Mouse (Mus musculus) midbrain, embryonic 14.5 days (tissue): Measurements from ENCODE around the gene Armh3. TPM values are rescaled to one million over a fixed set of nuclear protein-coding genes. Genes with fewer than 3 reads are reported as not detected.

Experiments
- ATAC-seq: fragments of 200-750 bp; cut with Nextera tagmentation; 2 replicates; pipeline ENCODE4 v1.8.0; 2017; ENCODE audit warnings: moderate number of reproducible peaks, moderate library complexity; ENCODE audit not compliant: low FRiP score, low TSS enrichment
- DNase-seq: peaks from one replicate; pipeline ENCODE4 v3.0.0-alpha.2; 2015
- H3K27ac ChIP-seq: fragments of 300-500 bp; sonication (generic); replicated peaks from 2 replicates; pipeline ENCODE4 v1.5.1; 2014; ENCODE audit warnings: mild to moderate bottlenecking, low read depth, low read length, moderate library complexity
- H3K27me3 ChIP-seq: fragments of 300-500 bp; sonication (generic); 2 replicates; pipeline ENCODE4 v1.6.1; 2014; ENCODE audit warnings: low read length, control low read depth, mixed read lengths; ENCODE audit not compliant: control insufficient read depth, insufficient read depth
- H3K36me3 ChIP-seq: fragments of 300-500 bp; sonication (generic); 2 replicates; pipeline ENCODE4 v1.6.1; 2014; ENCODE audit warnings: low read length, control low read depth; ENCODE audit not compliant: control insufficient read depth, insufficient read depth
- H3K4me1 ChIP-seq: fragments of 300-500 bp; sonication (generic); 2 replicates; pipeline ENCODE4 v1.6.1; 2014; ENCODE audit warnings: mild to moderate bottlenecking, antibody characterized with exemption, low read length, control low read depth; ENCODE audit not compliant: control insufficient read depth, insufficient read depth
- H3K4me2 ChIP-seq: fragments of 300-500 bp; sonication (generic); 2 replicates; pipeline ENCODE4 v1.6.1; 2014; ENCODE audit warnings: mild to moderate bottlenecking, low read length, moderate library complexity
- H3K4me3 ChIP-seq: fragments of 300-500 bp; sonication (generic); replicated peaks from 2 replicates; pipeline ENCODE4 v1.5.1; 2014; ENCODE audit warnings: low read depth, low read length
- H3K9ac ChIP-seq: fragments of 300-500 bp; sonication (generic); replicated peaks from 2 replicates; pipeline ENCODE4 v1.6.1; 2014; ENCODE audit warnings: mild to moderate bottlenecking, low read length, moderate library complexity
- H3K9me3 ChIP-seq: fragments of 300-500 bp; sonication (generic); 2 replicates; pipeline ENCODE4 v1.6.1; 2016; ENCODE audit warnings: low read length, control low read depth, mixed read lengths; ENCODE audit not compliant: control insufficient read depth
- WGBS: fragments of 180-500 bp; shearing (Covaris S2); extraction: QIAGEN DNeasy Blood & Tissue Kit; methylation state at CpG from one replicate; pipeline ENCODE4 v1.1.7; 2014; 5-methylcytosine and 5-hydroxymethylcytosine counted together
- polyA plus RNA-seq: library from polyadenylated mRNA; unstranded; fragments of >200 nt; fragmentation: Nextera tagmentation; extraction: Ambion mirVana; gene quantifications from 2 replicates; pipeline ENCODE4 v1.2.1, GENCODE M21; 2014

Gene Armh3
- polyA plus RNA-seq, 1 experiment from 2014 or later: 21.8 TPM

DNA sequence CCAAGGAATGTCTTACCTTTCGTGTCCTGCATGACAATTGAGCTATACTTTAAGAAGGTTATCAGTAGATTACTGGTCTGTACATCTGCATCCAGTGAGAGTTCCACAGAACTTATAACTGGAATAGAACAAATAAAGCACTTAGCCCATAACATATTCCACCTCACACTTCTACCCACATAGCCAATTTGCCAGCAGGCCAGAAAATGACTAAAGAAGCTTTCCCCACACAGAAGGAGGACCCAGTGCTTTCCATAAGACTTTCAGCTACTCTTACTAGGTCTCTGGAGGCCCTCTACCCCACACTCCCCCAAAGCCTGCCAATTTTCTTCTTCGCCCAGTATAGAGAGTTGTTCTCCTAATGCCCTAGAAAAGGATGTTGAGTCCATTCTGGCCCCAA lies 52.3 kb downstream of the Armh3 start:
- ATAC-seq (no peak), DNase-seq (no peak)
- no peak overlapping the region for H3K9ac ChIP-seq
- no peaks in the 10 kb centered on the region for H3K4me1 ChIP-seq
- 93% methylated on average over 2 of the region's 2 CpGs for WGBS
- peaks cover 46% of the 10 kb centered on the region for H3K36me3 ChIP-seq
- H3K9me3 ChIP-seq: no peaks in the 10 kb centered on the region
- no peak overlapping the region for H3K4me3 ChIP-seq
- no peak overlapping the region for H3K4me2 ChIP-seq
- no peaks in the 10 kb centered on the region for H3K27me3 ChIP-seq
- H3K27ac ChIP-seq: no peak overlapping the region

- H3K27me3 ChIP-seq: no peaks in the 10 kb centered on the region
- H3K4me1 ChIP-seq: no peaks in the 10 kb centered on the region
- 69% methylated on average over 4 of the region's 4 CpGs for WGBS
- no peak overlapping the region for H3K27ac ChIP-seq
- no peak overlapping the region for H3K4me3 ChIP-seq
- no peak overlapping the region for H3K4me2 ChIP-seq
- peaks cover 29% of the 10 kb centered on the region for H3K36me3 ChIP-seq
- H3K9me3 ChIP-seq: no peaks in the 10 kb centered on the region
- no peak overlapping the region for H3K9ac ChIP-seq
- ATAC-seq: no peak
- DNase-seq: no peak
These were observed 54.5 kb downstream of the Armh3 start for GRCm38 (mm10) chr19:45943758-45944157.

- no peaks in the 10 kb centered on the region for H3K9me3 ChIP-seq
- DNase-seq (no peak), ATAC-seq (no peak)
- peak overlapping the region; percentile 66 for H3K27ac ChIP-seq
- H3K36me3 ChIP-seq: peaks cover 9% of the 10 kb centered on the region
- H3K9ac ChIP-seq: no peak overlapping the region
- peak overlapping the region; percentile 6; the same call in 1 of the 2 replicates for H3K4me2 ChIP-seq
- H3K27me3 ChIP-seq: no peaks in the 10 kb centered on the region
- no peak overlapping the region for H3K4me3 ChIP-seq
- peaks cover 12% of the 10 kb centered on the region for H3K4me1 ChIP-seq
- 25% methylated on average over 3 of the region's 3 CpGs for WGBS
These were observed 60.2 kb downstream of the Armh3 start for GRCm38 (mm10) chr19:45938064-45938463.

- Histone ChIP-seq H3K27me3 (no peaks in the 10 kb centered on the region), H3K9ac (peak overlapping the region; percentile 26; the same call in 1 of the 2 replicates), H3K9me3 (no peaks in the 10 kb centered on the region), H3K4me1 (peaks cover 12% of the 10 kb centered on the region), H3K27ac (peak overlapping the region; percentile 66), H3K36me3 (peaks cover 13% of the 10 kb centered on the region), H3K4me2 (peak overlapping the region; percentile 6; the same call in 1 of the 2 replicates), H3K4me3 (no peak overlapping the region)
- 2% methylated on average over 9 of the region's 9 CpGs for WGBS
- ATAC-seq (no peak), DNase-seq (peak; percentile 67)
These were observed 60.8 kb downstream of the Armh3 start for GRCm38 (mm10) chr19:45937530-45937929.

DNA sequence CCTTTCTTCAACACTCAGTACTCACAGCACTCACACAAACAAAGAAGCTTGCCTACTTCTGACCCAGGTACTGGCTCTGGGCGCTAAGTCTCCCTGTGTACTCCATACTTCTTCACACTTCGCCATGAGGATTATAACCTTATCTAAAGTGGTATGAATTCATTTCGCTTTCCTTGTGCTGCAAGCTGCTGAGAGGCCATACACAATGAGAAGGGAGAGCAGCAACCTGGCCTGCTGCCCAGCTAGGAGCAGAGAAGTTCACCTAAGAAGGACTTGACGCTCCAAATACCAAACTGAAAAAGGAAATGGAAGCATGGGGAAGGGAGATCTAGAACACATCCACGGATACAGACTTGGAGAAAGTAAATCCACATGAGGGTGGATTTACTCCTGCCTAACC lies 71.1 kb downstream of the Armh3 start:
- Histone ChIP-seq H3K4me3 (no peak overlapping the region), H3K4me1 (no peaks in the 10 kb centered on the region), H3K27ac (no peak overlapping the region), H3K4me2 (no peak overlapping the region), H3K9me3 (no peaks in the 10 kb centered on the region), H3K9ac (no peak overlapping the region), H3K27me3 (no peaks in the 10 kb centered on the region), H3K36me3 (peaks cover 34% of the 10 kb centered on the region)
- DNase-seq (no peak), ATAC-seq (no peak)
- WGBS: 96% methylated on average over 5 of the region's 5 CpGs

GRCm38 (mm10) chr19:45926342-45926741 lies 71.9 kb downstream of the Armh3 start:
- H3K4me2 ChIP-seq: no peak overlapping the region
- no peak overlapping the region for H3K4me3 ChIP-seq
- no peak overlapping the region for H3K27ac ChIP-seq
- no peak overlapping the region for H3K9ac ChIP-seq
- no peaks in the 10 kb centered on the region for H3K9me3 ChIP-seq
- WGBS: 83% methylated on average over 8 of the region's 8 CpGs
- no peaks in the 10 kb centered on the region for H3K27me3 ChIP-seq
- peaks cover 29% of the 10 kb centered on the region for H3K36me3 ChIP-seq
- DNase-seq (no peak), ATAC-seq (no peak)
- no peaks in the 10 kb centered on the region for H3K4me1 ChIP-seq

GRCm38 (mm10) chr19:45920299-45921090 lies 77.8 kb downstream of the Armh3 start:
- DNase-seq: peak; percentile 19
- Histone ChIP-seq H3K27ac (no peak overlapping the region), H3K4me2 (no peak overlapping the region), H3K27me3 (no peaks in the 10 kb centered on the region), H3K4me1 (no peaks in the 10 kb centered on the region), H3K36me3 (peaks cover 19% of the 10 kb centered on the region; the same call in 1 of the 2 replicates), H3K4me3 (no peak overlapping the region), H3K9ac (no peak overlapping the region), H3K9me3 (no peaks in the 10 kb centered on the region)
- no peak for ATAC-seq
- WGBS: 64% methylated on average over 9 of the region's 9 CpGs

- 95% methylated on average over 6 of the region's 6 CpGs for WGBS
- Histone ChIP-seq H3K4me2 (no peak overlapping the region), H3K9me3 (no peaks in the 10 kb centered on the region), H3K27me3 (no peaks in the 10 kb centered on the region), H3K9ac (no peak overlapping the region), H3K27ac (no peak overlapping the region), H3K4me3 (no peak overlapping the region), H3K36me3 (peaks cover 18% of the 10 kb centered on the region; the same call in 1 of the 2 replicates), H3K4me1 (no peaks in the 10 kb centered on the region)
- DNase-seq (no peak), ATAC-seq (no peak)
These were observed 79.9 kb downstream of the Armh3 start for GRCm38 (mm10) chr19:45918406-45918805.

- 0 out of 2 replicates have a peak, but pooled peaks cover 14% of the 10 kb centered on the region for H3K36me3 ChIP-seq
- 66% methylated on average over 3 of the region's 3 CpGs for WGBS
- DNase-seq: peak; percentile 25
- no peak overlapping the region for H3K4me2 ChIP-seq
- no peak overlapping the region for H3K27ac ChIP-seq
- H3K4me1 ChIP-seq: no peaks in the 10 kb centered on the region
- no peak for ATAC-seq
- H3K27me3 ChIP-seq: no peaks in the 10 kb centered on the region
- no peaks in the 10 kb centered on the region for H3K9me3 ChIP-seq
- no peak overlapping the region for H3K9ac ChIP-seq
- no peak overlapping the region for H3K4me3 ChIP-seq
These were observed 80.4 kb downstream of the Armh3 start for GRCm38 (mm10) chr19:45917856-45918255.
